Mouse (Mus musculus) induced T-regulatory cell, adult 2 months (primary cell): Measurements from ENCODE around the gene Ldhal6b.

Experiments used
- DNase-seq: peaks from one replicate; pipeline ENCODE4 v3.0.0-alpha.2; 2012; ENCODE audit warnings: low read depth

The Ldhal6b gene

GRCm38 (mm10) chr17:5410336-5410735, 8.2 kb downstream of the Ldhal6b start:
- no peak for DNase-seq

DNA sequence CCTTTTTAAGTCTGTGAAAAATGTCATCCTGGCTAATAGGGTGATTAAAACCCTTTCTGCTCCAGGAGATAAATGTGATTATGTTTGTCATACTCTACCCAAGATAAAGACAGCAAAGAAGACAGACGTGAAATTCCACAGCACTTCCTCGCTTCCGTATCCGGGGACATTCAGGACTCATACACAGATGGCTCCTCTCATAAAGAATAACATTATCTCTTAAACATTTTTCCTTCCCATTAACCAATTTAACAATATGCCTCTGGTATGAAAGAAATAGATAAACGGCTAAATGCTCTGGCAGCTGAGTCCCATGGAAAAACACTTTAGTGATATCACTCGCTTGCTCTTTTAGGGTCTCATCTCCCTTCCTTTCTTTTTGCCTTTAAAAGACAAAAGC, 11.5 kb downstream of the Ldhal6b start:
- DNase-seq: no peak

DNA sequence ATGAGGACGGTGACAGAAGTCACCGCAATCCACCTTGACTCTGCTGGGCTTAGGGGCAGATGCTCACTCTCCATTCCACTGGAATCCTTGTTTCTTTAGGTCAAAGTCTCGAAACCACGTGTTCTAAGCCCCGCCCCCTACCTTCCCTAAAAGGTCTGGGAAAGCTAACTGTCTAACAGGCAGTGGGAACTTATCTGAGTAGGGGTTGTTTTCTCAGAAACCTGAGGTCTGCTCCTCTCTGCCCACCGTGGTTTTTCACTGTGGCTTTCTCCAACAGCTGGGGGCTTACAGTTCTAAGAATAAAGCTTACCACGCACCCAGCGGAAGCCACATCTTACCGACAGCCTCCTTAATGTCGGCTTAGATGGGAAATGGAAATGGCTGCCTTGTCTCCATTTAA, 12.0 kb downstream of the Ldhal6b start:
- DNase-seq: no peak

- no peak for DNase-seq
Observed at GRCm38 (mm10) chr17:5403885-5404284, 14.7 kb downstream of the Ldhal6b start.

DNA sequence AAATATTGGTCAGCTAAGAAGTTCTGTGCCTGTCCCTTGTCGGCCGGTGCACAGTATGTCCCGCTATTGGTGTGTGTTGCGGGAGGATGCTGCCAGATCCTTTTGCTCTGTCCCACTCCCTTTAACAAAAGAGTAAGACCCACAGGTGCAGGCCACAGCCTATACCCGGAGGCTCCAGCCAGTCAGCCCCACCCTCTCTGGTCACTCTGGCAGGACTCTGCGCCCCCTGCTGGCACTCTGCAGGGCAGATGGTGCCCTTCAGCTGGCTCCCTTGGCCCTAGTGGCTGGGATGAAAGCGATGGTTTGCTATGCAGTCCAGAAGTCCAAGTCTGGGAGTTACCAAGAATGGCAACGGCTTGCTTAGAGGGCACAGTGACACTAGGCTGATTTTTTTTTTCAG, 15.9 kb downstream of the Ldhal6b start:
- DNase-seq: peak; percentile 70

DNA sequence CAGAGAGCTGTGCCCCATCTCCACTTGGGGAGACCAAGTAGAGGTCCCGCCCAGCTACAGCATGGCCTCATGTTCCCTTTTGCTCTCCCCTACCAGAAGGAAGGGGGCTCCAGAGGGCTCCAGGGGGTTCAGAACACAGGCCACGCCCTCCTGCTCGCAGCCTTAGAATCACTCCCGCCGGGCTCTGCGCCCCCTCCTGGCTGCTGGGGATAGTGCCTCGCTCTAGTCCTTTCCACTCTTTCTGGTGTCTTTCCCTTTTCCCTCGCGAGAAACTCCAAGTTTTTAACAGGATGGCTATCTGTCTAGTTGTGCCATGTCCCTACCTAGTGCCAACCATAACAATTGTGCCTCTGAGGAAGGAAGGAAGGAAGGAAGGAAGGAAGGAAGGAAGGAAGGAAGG, 16.5 kb downstream of the Ldhal6b start:
- DNase-seq: peak; percentile 77

- DNase-seq: no peak
Observed at GRCm38 (mm10) chr17:5401288-5401687, 17.3 kb downstream of the Ldhal6b start.

GRCm38 (mm10) chr17:5400435-5401090, 18.0 kb downstream of the Ldhal6b start:
- DNase-seq: no peak

DNA sequence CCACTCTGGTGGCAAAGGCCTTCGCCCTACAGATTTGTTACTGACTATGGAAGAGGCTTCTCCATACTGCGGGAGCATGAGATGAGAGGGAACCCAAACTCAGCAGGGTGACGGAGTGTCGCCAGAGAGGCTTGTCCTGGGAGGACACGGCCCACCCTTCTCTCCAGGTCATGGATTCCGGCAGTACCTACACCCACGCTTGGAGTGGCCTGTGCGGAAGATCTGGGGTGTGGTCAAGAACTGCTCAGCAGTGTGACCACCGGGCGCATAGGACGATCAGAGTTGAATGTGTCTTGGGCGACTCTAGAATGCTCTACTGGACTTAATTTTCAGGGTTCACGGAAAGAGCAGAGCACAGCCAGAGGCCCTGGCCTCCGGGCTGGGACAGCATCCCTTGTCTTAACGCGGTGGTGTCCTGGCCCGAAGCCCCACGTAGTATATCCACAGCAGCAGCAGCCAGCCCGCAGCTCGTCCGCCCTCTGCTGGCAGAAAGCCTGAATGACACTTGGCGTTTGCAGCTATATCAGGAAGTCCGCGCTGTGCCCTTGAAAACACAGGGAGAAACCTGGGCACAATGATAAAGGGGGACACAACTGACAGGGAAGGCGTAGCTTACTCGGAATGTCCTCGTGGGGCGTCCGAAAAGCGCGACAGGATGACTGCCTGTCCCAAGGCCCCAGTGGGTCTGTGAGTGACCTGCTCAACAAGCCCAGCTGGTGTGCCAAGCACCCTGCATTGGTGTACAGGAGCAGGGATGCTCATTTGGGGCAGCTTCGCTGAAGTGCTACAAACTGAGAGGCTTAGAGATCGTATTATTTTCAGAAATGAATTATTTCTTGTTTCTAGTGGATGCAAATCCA, 21.2 kb downstream of the Ldhal6b start:
- DNase-seq: peak; percentile 84

- DNase-seq: no peak
Observed at GRCm38 (mm10) chr17:5396213-5396612, 22.4 kb downstream of the Ldhal6b start.

- no peak for DNase-seq
Observed at GRCm38 (mm10) chr17:5395454-5396205, 22.9 kb downstream of the Ldhal6b start.

GRCm38 (mm10) chr17:5390682-5391081, 27.9 kb downstream of the Ldhal6b start:
- DNase-seq: no peak

GRCm38 (mm10) chr17:5388351-5388750, 30.2 kb downstream of the Ldhal6b start:
- no peak for DNase-seq

- no peak for DNase-seq
Observed at GRCm38 (mm10) chr17:5386885-5387545, 31.6 kb downstream of the Ldhal6b start.

DNA sequence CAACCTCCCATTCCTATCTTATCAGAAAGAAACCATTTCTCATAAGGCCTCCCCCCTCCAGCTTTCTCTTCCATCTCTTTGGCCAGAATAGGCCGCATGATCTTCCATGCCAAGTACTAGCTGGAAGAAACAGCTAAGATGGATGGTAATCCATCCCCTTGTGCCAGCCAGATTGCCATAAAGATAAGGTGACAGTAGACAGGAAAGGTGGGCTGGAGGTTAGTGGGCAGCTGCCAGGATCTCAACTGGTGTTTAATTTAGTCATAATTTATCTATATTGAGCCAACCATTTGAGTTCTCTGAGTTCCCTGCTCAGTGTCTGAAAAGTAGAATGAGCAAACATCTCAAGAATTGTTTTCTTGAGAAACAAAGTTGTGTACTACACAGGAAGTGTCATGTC, 32.9 kb downstream of the Ldhal6b start:
- DNase-seq: no peak

DNA sequence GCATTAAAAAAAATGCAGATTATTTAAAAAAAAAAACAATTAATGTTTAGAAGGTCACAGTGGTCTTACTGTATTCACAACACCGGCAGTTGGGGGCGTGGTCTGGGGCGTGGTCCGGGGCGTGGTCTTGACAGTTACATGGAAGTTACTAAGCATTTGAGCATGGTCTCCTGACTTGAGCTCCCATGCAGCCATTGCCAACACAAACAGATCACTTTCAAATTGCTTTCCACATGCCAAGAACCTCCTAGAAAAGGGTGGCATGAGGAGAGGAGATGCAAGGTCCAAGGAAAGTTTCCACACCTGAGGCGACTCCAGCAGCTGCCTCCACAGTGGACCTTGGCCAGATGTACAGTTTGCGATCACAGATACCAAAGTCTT, 40.6 kb downstream of the Ldhal6b start:
- peak; percentile 20 for DNase-seq

- no peak for DNase-seq
Observed at GRCm38 (mm10) chr17:5377151-5377929, 41.2 kb downstream of the Ldhal6b start.

GRCm38 (mm10) chr17:5372951-5373350, 45.6 kb downstream of the Ldhal6b start:
- DNase-seq: no peak

DNA sequence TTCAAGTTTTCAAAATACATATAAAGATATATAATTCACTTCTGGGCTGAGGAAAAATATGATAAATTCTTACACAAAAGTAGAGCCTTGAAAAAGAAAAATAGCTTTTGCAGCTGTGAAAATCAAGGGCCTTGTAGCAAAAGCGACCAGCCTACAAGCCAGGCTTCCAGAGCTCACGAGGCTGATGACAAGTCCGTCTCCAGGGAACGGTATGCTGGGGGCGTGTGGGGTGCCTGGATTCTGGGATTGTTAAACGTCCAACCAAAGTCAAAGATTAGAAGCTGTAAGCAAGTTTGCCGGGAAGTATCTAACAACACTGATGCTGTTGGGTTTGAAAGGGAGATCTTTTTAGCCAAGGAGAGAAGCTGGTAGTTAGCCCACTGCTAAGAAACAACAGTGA, 47.0 kb downstream of the Ldhal6b start:
- DNase-seq: no peak

DNA sequence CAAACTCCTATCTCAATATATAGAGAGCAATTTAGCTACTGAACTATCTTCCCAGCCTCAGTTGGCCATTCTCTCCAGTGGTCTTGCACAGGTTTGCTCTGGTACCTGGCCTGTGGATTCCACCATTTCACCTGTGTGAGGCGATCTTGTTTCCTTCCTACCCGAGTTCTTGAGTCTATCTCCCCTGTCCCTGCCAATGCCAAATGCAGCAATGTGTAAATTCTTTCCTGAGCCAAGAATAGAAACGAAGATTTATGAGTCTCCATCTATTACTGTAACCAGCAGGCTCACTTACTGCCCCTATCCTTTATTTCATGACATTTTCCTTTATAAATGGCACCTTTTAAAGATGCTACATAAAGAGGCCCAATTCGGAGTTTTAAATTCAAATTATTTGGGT, 47.5 kb downstream of the Ldhal6b start:
- no peak for DNase-seq
